Mouse (Mus musculus) embryonic fibroblast, embryonic 13.5 days (primary cell): ENCODE data around the gene Ylpm1.

Experiments used
- CTCF ChIP-seq: IDR thresholded peaks from 2 replicates; pipeline ENCODE4 v1.5.1; 2011; ENCODE audit warnings: mild to moderate bottlenecking, control low read depth, low read length, moderate library complexity, borderline replicate concordance; ENCODE audit not compliant: insufficient read depth
- POLR2A ChIP-seq: IDR thresholded peaks from 2 replicates; pipeline ENCODE4 v1.6.1; 2011; ENCODE audit warnings: low read depth, mild to moderate bottlenecking, control low read depth, low read length, moderate library complexity

DNA sequence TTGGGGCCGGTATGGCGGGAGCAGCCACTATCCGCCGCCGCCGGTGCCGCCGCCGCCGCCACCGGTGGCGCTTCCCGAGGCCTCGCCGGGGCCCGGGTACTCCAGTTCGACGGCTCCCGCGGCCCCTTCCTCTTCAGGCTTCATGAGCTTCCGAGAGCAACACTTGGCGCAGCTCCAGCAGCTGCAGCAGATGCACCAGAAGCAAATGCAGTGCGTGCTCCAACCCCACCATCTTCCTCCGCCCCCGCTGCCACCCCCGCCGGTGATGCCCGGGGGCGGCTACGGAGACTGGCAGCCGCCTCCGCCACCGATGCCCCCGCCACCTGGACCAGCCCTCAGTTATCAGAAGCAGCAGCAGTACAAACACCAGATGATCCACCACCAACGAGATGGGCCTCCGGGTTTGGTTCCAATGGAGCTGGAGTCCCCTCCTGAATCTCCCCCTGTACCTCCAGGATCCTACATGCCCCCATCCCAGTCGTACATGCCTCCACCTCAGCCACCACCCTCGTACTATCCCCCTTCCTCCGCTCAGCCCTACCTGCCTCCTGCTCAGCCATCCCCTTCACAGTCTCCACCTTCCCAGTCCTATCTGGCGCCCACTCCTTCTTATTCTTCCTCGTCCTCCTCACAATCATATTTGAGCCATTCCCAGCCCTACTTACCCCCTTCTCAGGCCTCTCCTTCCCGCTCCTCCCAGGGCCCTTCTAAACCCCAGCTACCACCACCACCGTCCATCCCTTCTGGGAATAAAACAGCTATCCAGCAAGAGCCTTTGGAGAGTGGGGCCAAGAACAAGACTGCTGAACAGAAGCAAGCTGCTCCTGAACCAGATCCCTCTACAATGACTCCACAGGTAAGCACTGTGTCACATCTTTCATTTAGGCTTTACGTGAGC lies 629 bp downstream of the Ylpm1 start:
- TF ChIP-seq POLR2A (peak; percentile 17; the same call in 1 of the 2 replicates), CTCF (no peak)
